Mouse (Mus musculus): Measurements from ENCODE around the gene Rerg. TPM values are rescaled to one million over a fixed set of nuclear protein-coding genes. Genes with fewer than 3 reads are reported as not detected.

The Rerg gene
- polyA plus RNA-seq, 1 experiment from 2014 or later, result 6.9 TPM

- no peak overlapping the region for H3K9ac ChIP-seq (replicated peaks)
Observed at GRCm38 (mm10) chr6:137116849-137117473, 53.3 kb downstream of the Rerg start.

GRCm38 (mm10) chr6:137114859-137115258 lies 55.4 kb downstream of the Rerg start:
- Histone ChIP-seq H3K4me2 (ENCODE audit: low read depth, low read length) (no peak overlapping the region), H3K27me3 (ENCODE audit: insufficient read depth, low read length) (no peaks in the 10 kb centered on the region), H3K27ac (ENCODE audit: low read depth) (no peak overlapping the region), H3K9me3 (ENCODE audit: low read length) (no peaks in the 10 kb centered on the region), H3K4me1 (ENCODE audit: insufficient read depth) (no peaks in the 10 kb centered on the region), H3K4me3 (ENCODE audit: low read depth, low read length) (no peak overlapping the region), H3K9ac (replicated peaks) (no peak overlapping the region), H3K36me3 (replicated peaks; ENCODE audit: insufficient read depth, low read length) (no peaks in the 10 kb centered on the region)
- DNase-seq (no peak), ATAC-seq (no peak)
- 70% methylated on average over 7 of the region's 7 CpGs for WGBS (ENCODE audit: insufficient replicate concordance)
- no peak for TF ChIP-seq CTCF (IDR thresholded peaks at IDR 0.05; ENCODE audit: low read depth)
- TF ChIP-seq EP300 (IDR thresholded peaks at IDR 0.05; ENCODE audit: low read depth), result no peak

More at GRCm38 (mm10) chr6:137116849-137117473, 53.3 kb downstream of the Rerg start:
- DNase-seq, result no peak
- ATAC-seq, result no peak
- no peak overlapping the region for H3K4me2 ChIP-seq (ENCODE audit: low read depth, low read length)
- no peak overlapping the region for H3K4me3 ChIP-seq (ENCODE audit: low read depth, low read length)
- no peaks in the 10 kb centered on the region for H3K36me3 ChIP-seq (replicated peaks; ENCODE audit: insufficient read depth, low read length)
- no peaks in the 10 kb centered on the region for H3K27me3 ChIP-seq (ENCODE audit: insufficient read depth, low read length)
- H3K27ac ChIP-seq (ENCODE audit: low read depth), result no peak overlapping the region
- no peak for TF ChIP-seq CTCF (IDR thresholded peaks at IDR 0.05; ENCODE audit: low read depth)
- no peak for TF ChIP-seq EP300 (IDR thresholded peaks at IDR 0.05; ENCODE audit: low read depth)
- WGBS (ENCODE audit: insufficient replicate concordance), result 68% methylated on average over 1 of the region's 1 CpGs
- H3K4me1 ChIP-seq (ENCODE audit: insufficient read depth), result no peaks in the 10 kb centered on the region
- H3K9me3 ChIP-seq (ENCODE audit: low read length), result no peaks in the 10 kb centered on the region

GRCm38 (mm10) chr6:137111266-137111813 lies 59.0 kb downstream of the Rerg start:
- Histone ChIP-seq H3K9me3 (ENCODE audit: low read length) (no peaks in the 10 kb centered on the region), H3K4me3 (ENCODE audit: low read depth, low read length) (no peak overlapping the region), H3K4me1 (ENCODE audit: insufficient read depth) (no peaks in the 10 kb centered on the region), H3K4me2 (ENCODE audit: low read depth, low read length) (no peak overlapping the region), H3K27me3 (ENCODE audit: insufficient read depth, low read length) (no peaks in the 10 kb centered on the region), H3K36me3 (replicated peaks; ENCODE audit: insufficient read depth, low read length) (no peaks in the 10 kb centered on the region), H3K9ac (replicated peaks) (no peak overlapping the region), H3K27ac (ENCODE audit: low read depth) (peak overlapping the region; percentile 18; the same call in 1 of the 2 replicates)
- ATAC-seq (no peak), DNase-seq (no peak)
- no peak for TF ChIP-seq CTCF (IDR thresholded peaks at IDR 0.05; ENCODE audit: low read depth)
- no peak for TF ChIP-seq EP300 (IDR thresholded peaks at IDR 0.05; ENCODE audit: low read depth)
- 72% methylated on average over 9 of the region's 9 CpGs for WGBS (ENCODE audit: insufficient replicate concordance)

- no peak for TF ChIP-seq CTCF (IDR thresholded peaks at IDR 0.05; ENCODE audit: low read depth)
- TF ChIP-seq EP300 (IDR thresholded peaks at IDR 0.05; ENCODE audit: low read depth), result no peak
- no peak overlapping the region for H3K4me2 ChIP-seq (ENCODE audit: low read depth, low read length)
- H3K9ac ChIP-seq (replicated peaks), result no peak overlapping the region
- DNase-seq (no peak), ATAC-seq (no peak)
- no peak overlapping the region for H3K4me3 ChIP-seq (ENCODE audit: low read depth, low read length)
- H3K9me3 ChIP-seq (ENCODE audit: low read length), result no peaks in the 10 kb centered on the region
- H3K36me3 ChIP-seq (replicated peaks; ENCODE audit: insufficient read depth, low read length), result no peaks in the 10 kb centered on the region
- peak overlapping the region; percentile 18; the same call in 1 of the 2 replicates for H3K27ac ChIP-seq (ENCODE audit: low read depth)
- WGBS (ENCODE audit: insufficient replicate concordance), result 75% methylated on average over 6 of the region's 6 CpGs
- no peaks in the 10 kb centered on the region for H3K4me1 ChIP-seq (ENCODE audit: insufficient read depth)
- no peaks in the 10 kb centered on the region for H3K27me3 ChIP-seq (ENCODE audit: insufficient read depth, low read length)
Observed at GRCm38 (mm10) chr6:137110778-137111174, 59.5 kb downstream of the Rerg start.

- no peak for DNase-seq
- 72% methylated on average over 20 of the region's 20 CpGs for WGBS (ENCODE audit: insufficient replicate concordance)
Observed at GRCm38 (mm10) chr6:137109811-137110777, 60.2 kb downstream of the Rerg start.

GRCm38 (mm10) chr6:137105285-137105684 lies 65.0 kb downstream of the Rerg start:
- no peak overlapping the region for H3K9ac ChIP-seq (replicated peaks)
- WGBS (ENCODE audit: insufficient replicate concordance), result 52% methylated on average over 4 of the region's 4 CpGs
- H3K4me1 ChIP-seq (ENCODE audit: insufficient read depth), result no peaks in the 10 kb centered on the region
- H3K4me2 ChIP-seq (ENCODE audit: low read depth, low read length), result no peak overlapping the region
- H3K4me3 ChIP-seq (ENCODE audit: low read depth, low read length), result no peak overlapping the region
- 0 out of 2 replicates have a peak overlapping the region, but pooled peaks have one; percentile 3 for H3K27ac ChIP-seq (ENCODE audit: low read depth)
- no peak for TF ChIP-seq EP300 (IDR thresholded peaks at IDR 0.05; ENCODE audit: low read depth)
- no peak for TF ChIP-seq CTCF (IDR thresholded peaks at IDR 0.05; ENCODE audit: low read depth)
- DNase-seq, result no peak
- no peaks in the 10 kb centered on the region for H3K9me3 ChIP-seq (ENCODE audit: low read length)
- no peaks in the 10 kb centered on the region for H3K27me3 ChIP-seq (ENCODE audit: insufficient read depth, low read length)
- no peak for ATAC-seq
- H3K36me3 ChIP-seq (replicated peaks; ENCODE audit: insufficient read depth, low read length), result no peaks in the 10 kb centered on the region

More at GRCm38 (mm10) chr6:137109811-137110777, 60.2 kb downstream of the Rerg start:
- Histone ChIP-seq H3K4me1 (ENCODE audit: insufficient read depth) (no peaks in the 10 kb centered on the region), H3K27ac (ENCODE audit: low read depth) (no peak overlapping the region), H3K4me3 (ENCODE audit: low read depth, low read length) (no peak overlapping the region), H3K27me3 (ENCODE audit: insufficient read depth, low read length) (no peaks in the 10 kb centered on the region), H3K36me3 (replicated peaks; ENCODE audit: insufficient read depth, low read length) (no peaks in the 10 kb centered on the region), H3K4me2 (ENCODE audit: low read depth, low read length) (no peak overlapping the region), H3K9ac (replicated peaks) (no peak overlapping the region), H3K9me3 (ENCODE audit: low read length) (no peaks in the 10 kb centered on the region)
- ATAC-seq, result no peak
- no peak for TF ChIP-seq EP300 (IDR thresholded peaks at IDR 0.05; ENCODE audit: low read depth)
- no peak for TF ChIP-seq CTCF (IDR thresholded peaks at IDR 0.05; ENCODE audit: low read depth)
